Mouse (Mus musculus): Measurements from ENCODE around the gene Zg16. TPM values are rescaled to one million over a fixed set of nuclear protein-coding genes. Genes with fewer than 3 reads are reported as not detected.

Gene Zg16
- total RNA-seq, 2 experiments from 2014 or later, result 3.2 TPM; not detected in 1

- ATAC-seq (replicated peaks; ENCODE audit: low FRiP score, poor library complexity, severe bottlenecking), result no peak
Measured at GRCm38 (mm10) chr7:127105551-127105950, 18.4 kb upstream of the Zg16 start.

GRCm38 (mm10) chr7:127104560-127105332 lies 17.6 kb upstream of the Zg16 start:
- peak; percentile 54 for ATAC-seq (replicated peaks; ENCODE audit: low FRiP score, poor library complexity, severe bottlenecking)

GRCm38 (mm10) chr7:127103960-127104359 lies 16.8 kb upstream of the Zg16 start:
- ATAC-seq (replicated peaks; ENCODE audit: low FRiP score, poor library complexity, severe bottlenecking), result peak; percentile 54

- ATAC-seq (replicated peaks; ENCODE audit: low FRiP score, poor library complexity, severe bottlenecking), result no peak
Measured at GRCm38 (mm10) chr7:127102148-127102547, 15.0 kb upstream of the Zg16 start.

GRCm38 (mm10) chr7:127101451-127102016 lies 14.4 kb upstream of the Zg16 start:
- ATAC-seq (replicated peaks; ENCODE audit: low FRiP score, poor library complexity, severe bottlenecking), result no peak

GRCm38 (mm10) chr7:127099528-127099927 lies 12.4 kb upstream of the Zg16 start:
- ATAC-seq (replicated peaks; ENCODE audit: low FRiP score, poor library complexity, severe bottlenecking), result no peak

- no peak for ATAC-seq (replicated peaks; ENCODE audit: low FRiP score, poor library complexity, severe bottlenecking)
Measured at GRCm38 (mm10) chr7:127098950-127099349, 11.8 kb upstream of the Zg16 start.

- ATAC-seq (replicated peaks; ENCODE audit: low FRiP score, poor library complexity, severe bottlenecking), result peak; percentile 60
Measured at GRCm38 (mm10) chr7:127098521-127098920, 11.4 kb upstream of the Zg16 start.

- ATAC-seq (replicated peaks; ENCODE audit: low FRiP score, poor library complexity, severe bottlenecking), result no peak
Measured at GRCm38 (mm10) chr7:127096456-127096855, 9.3 kb upstream of the Zg16 start.

GRCm38 (mm10) chr7:127093914-127094313 lies 6.8 kb upstream of the Zg16 start:
- ATAC-seq (replicated peaks; ENCODE audit: low FRiP score, poor library complexity, severe bottlenecking), result no peak

GRCm38 (mm10) chr7:127091114-127091896 lies 4.2 kb upstream of the Zg16 start, which contains the start of gene AI467606:
TSS of gene AI467606 (plus strand) at chr7:127091359.
- ATAC-seq (replicated peaks; ENCODE audit: low FRiP score, poor library complexity, severe bottlenecking), result peak; percentile 83

GRCm38 (mm10) chr7:127090154-127091113 lies 3.3 kb upstream of the Zg16 start:
- ATAC-seq (replicated peaks; ENCODE audit: low FRiP score, poor library complexity, severe bottlenecking), result peak; percentile 13

GRCm38 (mm10) chr7:127088901-127089845 lies 2.0 kb upstream of the Zg16 start:
- peak; percentile 41 for ATAC-seq (replicated peaks; ENCODE audit: low FRiP score, poor library complexity, severe bottlenecking)

GRCm38 (mm10) chr7:127088083-127088482 lies 955 bp upstream of the Zg16 start:
- ATAC-seq (replicated peaks; ENCODE audit: low FRiP score, poor library complexity, severe bottlenecking), result no peak

GRCm38 (mm10) chr7:127085751-127086150 lies 1.4 kb downstream of the Zg16 start:
- ATAC-seq (replicated peaks; ENCODE audit: low FRiP score, poor library complexity, severe bottlenecking), result 0 out of 2 replicates have a peak, but pooled peaks have one; percentile 37

GRCm38 (mm10) chr7:127084794-127085193 lies 2.3 kb downstream of the Zg16 start:
- no peak for ATAC-seq (replicated peaks; ENCODE audit: low FRiP score, poor library complexity, severe bottlenecking)

- ATAC-seq (replicated peaks; ENCODE audit: low FRiP score, poor library complexity, severe bottlenecking), result peak; percentile 88
Measured at GRCm38 (mm10) chr7:127083689-127084088, 3.4 kb downstream of the Zg16 start.

GRCm38 (mm10) chr7:127082995-127083394 lies 4.1 kb downstream of the Zg16 start:
- ATAC-seq (replicated peaks; ENCODE audit: low FRiP score, poor library complexity, severe bottlenecking), result no peak
